ENCODE assay signal across 22 mouse cellular contexts in the genomic region with DNA sequence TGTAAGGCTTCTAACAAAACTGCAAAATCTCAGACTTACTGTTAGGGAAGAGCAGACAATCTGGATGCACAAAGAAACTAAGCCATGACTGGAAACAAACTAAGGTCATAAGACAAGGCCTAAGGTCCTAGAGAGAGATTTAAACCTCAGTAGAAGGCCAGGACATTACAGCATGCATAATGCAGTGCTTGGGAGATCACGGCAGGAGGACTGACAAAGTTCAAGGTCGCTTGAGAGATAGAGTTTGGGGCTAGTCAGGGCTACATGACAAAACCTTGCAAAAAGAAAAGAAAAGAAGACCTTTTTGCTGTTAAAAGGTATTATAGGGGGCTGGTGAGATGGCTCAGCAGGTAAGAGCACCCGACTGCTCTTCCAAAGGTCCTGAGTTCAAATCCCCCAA. TPM values are rescaled to one million over a fixed set of nuclear protein-coding genes. Genes with fewer than 3 reads are reported as not detected.
"Had no signal": no experiment of that assay in that cellular context is flagged by ENCODE, and none has a peak within 500 bp of the region (broad histone marks: within the 10 kb centered on the region; RNA-seq: fewer than 3 reads in every experiment).

No protein-coding gene starts in this region.

- H3K4me1 ChIP-seq: midbrain, embryonic 12.5 days; neural tube, embryonic 13.5 days; neural tube, embryonic 15.5 days had no signal

- H3K4me3 ChIP-seq: megakaryocyte, embryonic 14.5 days; midbrain, embryonic 12.5 days; myocyte; neural tube, embryonic 13.5 days; neural tube, embryonic 15.5 days had no signal

- DNase-seq: lung, adult 18-20 months; lung, embryonic 14.5 days; lung, postnatal 10 days; lung, postnatal 36 days; midbrain, embryonic 14.5 days; retina, postnatal 1 day; right cerebral cortex, adult 18-20 months; right cerebral cortex, postnatal 25 days; right cerebral cortex, postnatal 4 days; spleen, adult 18-20 months; thymus, adult 18-20 months; thymus, postnatal 14 days; thymus, postnatal 36 days had no signal

- H3K9me3 ChIP-seq: midbrain, embryonic 12.5 days; neural tube, embryonic 13.5 days; neural tube, embryonic 15.5 days had no signal

- ATAC-seq: midbrain, embryonic 16.5 days had no signal

- H3K27ac ChIP-seq: macrophage; midbrain, embryonic 12.5 days; neural tube, embryonic 13.5 days; neural tube, embryonic 15.5 days had no signal

- H3K9ac ChIP-seq: lung, embryonic 14.5 days; midbrain, embryonic 12.5 days; neural tube, embryonic 13.5 days; neural tube, embryonic 15.5 days had no signal

- H3K4me2 ChIP-seq: lung, embryonic 14.5 days; midbrain, embryonic 12.5 days; neural tube, embryonic 13.5 days; neural tube, embryonic 15.5 days had no signal

- H3K27me3 ChIP-seq: midbrain, embryonic 12.5 days; neural tube, embryonic 13.5 days; neural tube, embryonic 15.5 days had no signal

RNA-seq across cellular contexts. Expression of gene Barx1, which starts 59.5 kb away (rescaled TPM):
- total RNA-seq: megakaryocyte progenitor cell, adult 5-6 weeks had no signal
- polyA plus RNA-seq: macrophage; midbrain, embryonic 14.5 days; midbrain, embryonic 16.5 days; myocyte; neural tube, embryonic 11.5 days had no signal
